Comparison of ENCODE assay signal across 13 mouse cellular contexts in genomic region chr12:8451571-8452485, GRCm38 (mm10). TPM values are rescaled to one million over a fixed set of nuclear protein-coding genes. Genes with fewer than 3 reads are reported as not detected.
A peak's percentile ranks its signal among the peaks of the same experiment; 100 is the strongest.
DNase-seq lines count a peak whose midpoint lies in the region; ATAC-seq and TF ChIP-seq lines count a peak whose summit lies in the region.
"Had no signal": no experiment of that assay in that cellular context is flagged by ENCODE, and none has a peak within 500 bp of the region (broad histone marks: within the 10 kb centered on the region; RNA-seq: fewer than 3 reads in every experiment).

No protein-coding gene starts in this region.

- no peak overlapping the region for H3K4me3 ChIP-seq in hindbrain, embryonic 10.5 days
- H3K4me3 ChIP-seq in hindbrain, embryonic 11.5 days (ENCODE audit: low read depth, low read length), result no peak overlapping the region
- no peak overlapping the region for H3K4me3 ChIP-seq in embryonic fibroblast, embryonic 13.5 days (ENCODE audit: insufficient read depth, low read length)
- no peak overlapping the region for H3K4me3 ChIP-seq in midbrain, embryonic 14.5 days (replicated peaks; ENCODE audit: low read depth, low read length)
- no peak overlapping the region for H3K4me3 ChIP-seq in left cerebral cortex, adult 2 months
- H3K4me3 ChIP-seq: forebrain, embryonic 13.5 days had no signal

- no peak overlapping the region for H3K4me2 ChIP-seq in hindbrain, embryonic 11.5 days (replicated peaks; ENCODE audit: low read depth, low read length)
- H3K4me2 ChIP-seq in midbrain, embryonic 14.5 days (ENCODE audit: low read length), result no peak overlapping the region
- H3K4me2 ChIP-seq: forebrain, embryonic 13.5 days had no signal

- DNase-seq in hindbrain, embryonic 10.5 days (ENCODE audit: low spot score), result peak; percentile 42
- no peak for DNase-seq in hindbrain, embryonic 11.5 days (ENCODE audit: low spot score)
- peak; percentile 49 for DNase-seq in brain, adult 2 months (ENCODE audit: low read depth, low spot score)
- DNase-seq in midbrain, embryonic 14.5 days, result no peak
- no peak for DNase-seq in thymus, postnatal 36 days
- DNase-seq in left cerebral cortex, adult 2 months (ENCODE audit: extremely low spot score in 1 of 2, low spot score in 2 of 2), result no peak
- DNase-seq in right cerebral cortex, postnatal 25 days, result no peak
- DNase-seq: lung, adult 18-20 months; thymus, postnatal 14 days had no signal

- H3K9me3 ChIP-seq in hindbrain, embryonic 10.5 days, result no peaks in the 10 kb centered on the region
- no peaks in the 10 kb centered on the region for H3K9me3 ChIP-seq in hindbrain, embryonic 11.5 days (ENCODE audit: control insufficient read depth, low read length)
- H3K9me3 ChIP-seq in midbrain, embryonic 14.5 days (ENCODE audit: control insufficient read depth, low read length), result no peaks in the 10 kb centered on the region
- H3K9me3 ChIP-seq: forebrain, embryonic 13.5 days had no signal

- H3K4me1 ChIP-seq in hindbrain, embryonic 10.5 days (replicated peaks), result peaks cover 36% of the 10 kb centered on the region
- no peaks in the 10 kb centered on the region for H3K4me1 ChIP-seq in hindbrain, embryonic 11.5 days (replicated peaks; ENCODE audit: control insufficient read depth, insufficient read depth, low read length)
- peaks cover 5% of the 10 kb centered on the region for H3K4me1 ChIP-seq in embryonic fibroblast, embryonic 13.5 days (ENCODE audit: control insufficient read depth, insufficient read depth, low read length)
- H3K4me1 ChIP-seq in midbrain, embryonic 14.5 days (ENCODE audit: control insufficient read depth, insufficient read depth, low read length), result no peaks in the 10 kb centered on the region

- no peak overlapping the region for H3K9ac ChIP-seq in hindbrain, embryonic 11.5 days (ENCODE audit: low read depth, low read length)
- no peak overlapping the region for H3K9ac ChIP-seq in midbrain, embryonic 14.5 days (replicated peaks; ENCODE audit: low read length)
- H3K9ac ChIP-seq: forebrain, embryonic 13.5 days had no signal

- peaks cover 17% of the 10 kb centered on the region for H3K27me3 ChIP-seq in hindbrain, embryonic 10.5 days (ENCODE audit: insufficient read depth, poor library complexity, severe bottlenecking)
- H3K27me3 ChIP-seq in hindbrain, embryonic 11.5 days (ENCODE audit: control insufficient read depth, insufficient read depth, low read length), result no peaks in the 10 kb centered on the region
- no peaks in the 10 kb centered on the region for H3K27me3 ChIP-seq in midbrain, embryonic 14.5 days (ENCODE audit: control insufficient read depth, insufficient read depth, low read length)
- H3K27me3 ChIP-seq: forebrain, embryonic 13.5 days had no signal

- no peaks in the 10 kb centered on the region for H3K36me3 ChIP-seq in hindbrain, embryonic 10.5 days
- no peaks in the 10 kb centered on the region for H3K36me3 ChIP-seq in hindbrain, embryonic 11.5 days (ENCODE audit: control insufficient read depth, insufficient read depth, low read length)
- H3K36me3 ChIP-seq in midbrain, embryonic 14.5 days (ENCODE audit: control insufficient read depth, insufficient read depth, low read length), result no peaks in the 10 kb centered on the region

- H3K27ac ChIP-seq in hindbrain, embryonic 10.5 days, result peak overlapping the region; percentile 36; the same call in 1 of the 2 replicates
- no peak overlapping the region for H3K27ac ChIP-seq in hindbrain, embryonic 11.5 days (ENCODE audit: low read depth, low read length)
- H3K27ac ChIP-seq in embryonic fibroblast, embryonic 13.5 days (ENCODE audit: insufficient read depth, low read length), result peak overlapping the region; percentile 12
- no peak overlapping the region for H3K27ac ChIP-seq in midbrain, embryonic 14.5 days (replicated peaks; ENCODE audit: low read depth, low read length)
- H3K27ac ChIP-seq in left cerebral cortex, adult 2 months, result no peak overlapping the region; the same call in 1 of the 2 replicates
- H3K27ac ChIP-seq: forebrain, embryonic 13.5 days had no signal

- no peak for ATAC-seq in hindbrain, embryonic 11.5 days (ENCODE audit: low FRiP score)
- 0 out of 2 replicates have a peak, but pooled peaks have one; percentile 28 for ATAC-seq in midbrain, embryonic 14.5 days (ENCODE audit: low FRiP score, low TSS enrichment)
- ATAC-seq: activated CD4-positive, CD25-positive, alpha-beta regulatory T cell, adult 4 months; inflammation-experienced regulatory T-cells, adult 6 months had no signal

- intact Hi-C loops in left cerebral cortex, adult 2 months (cut with DNase I), result loop anchor here (2.0 kb wide), 1 partner anchor 13 kb away; no protein-coding TSS in a partner anchor

- no peak for TF ChIP-seq CTCF in embryonic fibroblast, embryonic 13.5 days (IDR thresholded peaks at IDR 0.05; ENCODE audit: borderline replicate concordance, insufficient read depth, low read length)
- no peak for TF ChIP-seq CTCF in left cerebral cortex, adult 2 months (IDR thresholded peaks at IDR 0.05)

- 39% methylated on average over 7 of the region's 7 CpGs for WGBS in hindbrain, embryonic 10.5 days
- 47% methylated on average over 7 of the region's 7 CpGs for WGBS in hindbrain, embryonic 11.5 days
- 32% methylated on average over 7 of the region's 7 CpGs for WGBS in midbrain, embryonic 14.5 days

- no peak for TF ChIP-seq POLR2A in embryonic fibroblast, embryonic 13.5 days (IDR thresholded peaks at IDR 0.05; ENCODE audit: low read depth, low read length)

RNA-seq across cellular contexts. Expression of gene Rhob, which starts 48.0 kb away (rescaled TPM):
- 31.5 and 54.8 TPM in 2 replicates for polyA plus RNA-seq in hindbrain, embryonic 10.5 days (2016; fragmentation: Nextera tagmentation; extraction: Ambion mirVana)
- polyA plus RNA-seq in hindbrain, embryonic 11.5 days (2014; fragmentation: Nextera tagmentation; extraction: Ambion mirVana), result 64.4 and 65.9 TPM in 2 replicates
- 89.8 and 121 TPM in 2 replicates for polyA plus RNA-seq in embryonic fibroblast, embryonic 13.5 days (2011; ENCODE audit: insufficient read length, low read depth, missing spikeins)
- polyA plus RNA-seq in midbrain, embryonic 14.5 days (2014; fragmentation: Nextera tagmentation; extraction: Ambion mirVana), result 111 and 116 TPM in 2 replicates
- total RNA-seq in left cerebral cortex, adult 2 months (2021), result 100 to 1,000 TPM; 283 to 310 TPM

Comparison
In these comparisons a context has a peak if more than half of its experiments do, and no peak if none do; other contexts are left out.
1. DNase-seq: peak in hindbrain, embryonic 10.5 days (single experiment) and brain, adult 2 months (single experiment); none in hindbrain, embryonic 11.5 days (single experiment), midbrain, embryonic 14.5 days (single experiment), thymus, postnatal 36 days (0 of 2), left cerebral cortex, adult 2 months (0 of 2) and right cerebral cortex, postnatal 25 days (single experiment).
2. H3K27ac ChIP-seq: peak in hindbrain, embryonic 10.5 days (single experiment) and embryonic fibroblast, embryonic 13.5 days (single experiment); none in hindbrain, embryonic 11.5 days (single experiment), midbrain, embryonic 14.5 days (single experiment) and left cerebral cortex, adult 2 months (single experiment).